Mouse (Mus musculus) heart, postnatal 14 days (tissue): ENCODE results near the gene Grip1. TPM values are rescaled to one million over a fixed set of nuclear protein-coding genes. Genes with fewer than 3 reads are reported as not detected.

Experiments used
- DNase-seq, 2 experiments: peaks; one replicate each; pipeline ENCODE4 v3.0.0; 2021 to 2022
- intact Hi-C: fragments of 180-260 bp; cut with DNase I; formaldehyde crosslinking; loops from one replicate; pipeline ENCODE4 v1.15.1; 2025
- total RNA-seq, 2 experiments: library from RNA; stranded (reverse); gene quantifications; 2 replicates each; pipeline ENCODE4 v1.2.3; 2021

Grip1 gene
- total RNA-seq, 2 experiments from 2014 or later, result 0.61 to 0.86 TPM

DNA sequence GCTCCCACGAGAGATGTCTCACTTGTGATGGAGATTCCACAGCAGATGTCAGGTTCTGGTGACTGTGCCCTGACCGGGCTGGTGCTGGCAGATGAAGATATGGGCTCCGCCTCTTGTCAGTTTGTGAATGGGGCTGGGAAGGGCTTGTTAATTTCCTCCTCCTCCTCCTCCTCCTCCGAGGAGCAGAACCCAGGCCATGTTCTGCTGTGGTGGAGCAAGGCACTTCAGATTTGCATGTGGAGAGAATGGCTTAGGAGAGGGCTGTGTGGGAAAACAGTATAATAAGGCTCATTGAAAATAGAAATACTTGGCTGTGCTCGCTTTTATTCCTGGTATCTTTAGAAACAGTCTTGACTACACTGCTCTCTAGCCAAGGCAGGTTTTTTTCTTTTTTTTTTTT lies 364.8 kb downstream of the Grip1 start:
- no peak for DNase-seq
- intact Hi-C loops, result no loop called here

DNA sequence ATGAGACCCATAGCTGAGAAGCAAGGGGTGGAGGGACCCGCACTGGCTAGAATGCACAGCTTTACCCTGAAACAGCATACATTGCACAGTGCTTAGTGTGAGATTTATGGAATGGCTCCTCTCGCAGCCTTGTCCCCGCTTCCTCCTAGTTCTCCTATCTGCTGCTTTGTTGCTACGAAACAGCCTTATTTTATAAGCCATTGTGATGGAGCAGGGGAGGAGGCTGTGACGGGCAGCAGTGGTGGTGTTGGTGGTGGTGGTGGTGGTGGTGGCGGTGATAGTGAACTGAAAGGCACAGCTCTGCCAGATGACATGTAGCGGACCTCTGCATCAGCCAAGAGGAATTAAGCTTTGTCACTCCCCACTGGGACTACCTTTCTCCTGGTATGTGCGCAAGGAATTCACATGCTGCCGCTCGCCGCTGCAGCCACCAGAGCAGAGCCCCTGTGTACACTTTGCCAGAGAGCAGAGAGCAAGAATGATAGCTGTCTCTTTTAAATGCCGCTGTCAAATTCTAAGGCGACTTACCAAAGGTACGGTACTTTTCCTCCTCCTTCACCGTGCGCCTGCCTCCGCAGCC lies 365.6 kb downstream of the Grip1 start:
- intact Hi-C loops, result no loop called here
- no peak for DNase-seq

DNA sequence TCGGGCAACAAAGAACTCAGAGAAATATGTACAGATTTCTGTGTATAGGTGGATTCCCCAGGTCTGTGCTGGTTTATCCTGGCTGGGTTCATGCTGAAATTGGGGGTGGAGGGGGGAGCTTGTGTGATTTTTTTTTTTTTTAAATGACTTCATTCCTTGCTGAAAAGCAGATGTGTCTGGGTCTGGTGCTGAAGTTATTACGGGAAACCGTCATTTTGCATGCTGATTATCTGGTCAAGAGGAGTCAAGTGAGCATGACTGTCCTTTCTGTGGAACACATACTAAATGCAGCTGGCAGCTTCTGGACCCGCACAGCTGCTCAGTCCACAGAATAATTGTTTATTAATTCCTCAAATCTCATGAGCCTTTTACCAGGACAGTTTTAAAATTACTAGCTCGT lies 366.1 kb downstream of the Grip1 start:
- intact Hi-C loops, result no loop called here
- DNase-seq, result no peak

DNA sequence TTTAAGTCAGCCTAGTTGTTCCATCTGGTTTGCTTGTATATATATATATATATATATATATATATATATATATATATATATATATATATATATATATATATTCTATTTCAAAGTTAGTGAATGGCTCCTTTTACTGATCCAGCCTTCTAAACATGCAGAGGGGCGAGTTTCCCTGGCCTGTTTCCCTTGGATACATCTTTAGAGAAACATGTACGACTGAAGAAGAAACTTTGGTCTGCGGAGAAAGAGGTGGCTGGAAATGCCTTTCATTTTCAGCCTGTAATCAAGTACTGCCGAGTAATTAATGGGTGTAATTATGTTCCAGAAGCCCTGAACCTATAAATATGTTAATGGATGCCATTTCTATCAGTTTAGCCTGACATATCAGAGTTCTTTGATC lies 366.8 kb downstream of the Grip1 start:
- DNase-seq, result no peak
- intact Hi-C loops, result no loop called here

GRCm38 (mm10) chr10:119823691-119824090 lies 370.1 kb downstream of the Grip1 start:
- DNase-seq, result no peak
- intact Hi-C loops, result no loop called here

GRCm38 (mm10) chr10:119824521-119824920 lies 370.9 kb downstream of the Grip1 start:
- intact Hi-C loops, result no loop called here
- DNase-seq, result no peak

DNA sequence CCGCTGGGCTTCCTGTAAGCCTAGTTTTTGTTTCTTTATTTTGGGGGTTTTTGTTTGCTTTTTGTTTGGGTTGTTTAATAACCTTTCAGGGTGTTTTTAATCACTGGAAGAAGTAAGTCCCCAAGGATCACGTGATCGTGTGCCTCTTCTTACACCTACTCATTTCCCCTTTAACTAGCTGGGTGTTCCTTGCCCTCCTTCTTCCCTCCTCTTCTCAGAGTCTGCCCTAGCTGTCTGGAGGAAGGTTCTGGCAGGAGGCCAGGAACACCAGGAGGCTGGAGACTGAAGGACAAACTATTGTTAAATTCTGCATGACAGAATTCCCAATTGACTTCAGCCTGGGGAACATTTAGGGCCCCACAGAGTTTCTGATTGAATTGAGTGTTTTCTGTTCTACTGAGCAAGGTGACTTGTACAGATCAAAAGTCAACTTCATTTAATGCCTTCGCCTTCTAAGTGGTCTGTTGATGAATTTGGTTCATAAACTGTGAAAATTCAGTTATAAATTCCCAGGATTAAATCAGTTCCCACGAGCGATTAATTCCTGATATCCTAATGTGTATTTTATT lies 376.8 kb downstream of the Grip1 start:
- peak; percentile 38 to 43 for DNase-seq
- intact Hi-C loops, result no loop called here

DNA sequence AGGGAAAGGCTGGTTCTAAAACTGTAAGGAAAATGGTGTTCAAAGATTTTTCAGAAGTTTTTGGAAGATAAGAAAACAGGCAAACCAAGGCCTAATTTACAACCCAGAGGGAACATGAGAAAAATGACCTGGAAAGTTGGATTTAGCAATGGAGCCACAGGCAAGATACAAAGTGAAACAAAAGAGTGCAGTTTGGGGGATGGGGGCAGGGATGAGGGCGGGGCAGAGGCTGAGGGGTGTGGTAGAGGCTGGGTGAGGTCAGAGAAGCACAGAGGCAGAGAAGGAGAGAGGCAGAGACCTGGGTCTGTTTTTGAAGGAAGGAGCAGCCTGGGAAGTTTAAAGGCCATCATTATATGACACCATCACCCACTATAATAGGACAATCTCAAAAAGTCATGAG lies 377.5 kb downstream of the Grip1 start:
- intact Hi-C loops, result no loop called here
- DNase-seq, result no peak

DNA sequence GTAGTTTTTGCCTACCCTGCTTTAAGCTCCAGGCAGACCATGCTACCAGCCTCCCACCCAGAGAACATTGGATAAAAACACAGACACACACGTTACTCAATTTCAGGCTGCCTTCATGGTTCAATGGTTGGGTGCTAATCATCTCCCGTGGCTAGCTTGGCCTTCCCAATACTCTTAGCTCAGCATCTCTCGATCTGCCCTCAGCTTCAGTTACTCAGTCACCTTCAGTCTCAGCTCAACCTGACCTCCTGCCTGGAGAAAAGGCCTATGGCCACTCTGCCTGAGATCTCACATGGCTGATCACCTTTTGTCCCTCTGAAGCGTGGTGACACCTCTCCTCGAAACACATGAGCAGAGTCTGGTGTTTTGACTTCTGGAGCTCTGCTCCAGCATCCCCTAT lies 379.7 kb downstream of the Grip1 start:
- intact Hi-C loops, result no loop called here

DNA sequence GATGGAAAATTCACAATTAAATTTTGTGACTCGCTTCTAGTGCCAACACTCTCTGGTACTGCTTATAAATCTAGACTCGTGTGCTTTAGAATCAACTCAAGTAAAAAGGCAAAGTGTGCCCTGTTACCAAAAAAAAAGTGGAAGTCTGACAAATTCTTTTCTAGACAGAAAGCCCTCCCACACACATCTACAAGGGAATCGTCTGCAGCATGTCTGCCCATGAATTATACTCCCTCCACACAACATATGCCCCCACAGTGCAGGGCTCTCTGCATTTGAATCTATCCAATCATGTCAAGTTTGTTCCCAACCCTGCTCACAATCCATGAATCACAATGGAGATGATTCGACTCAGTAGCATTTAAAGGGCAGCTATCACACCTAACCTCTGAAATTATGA lies 380.5 kb downstream of the Grip1 start:
- intact Hi-C loops, result no loop called here
- DNase-seq, result no peak

More for the DNA sequence above, 379.7 kb downstream of the Grip1 start:
- DNase-seq, result no peak

DNA sequence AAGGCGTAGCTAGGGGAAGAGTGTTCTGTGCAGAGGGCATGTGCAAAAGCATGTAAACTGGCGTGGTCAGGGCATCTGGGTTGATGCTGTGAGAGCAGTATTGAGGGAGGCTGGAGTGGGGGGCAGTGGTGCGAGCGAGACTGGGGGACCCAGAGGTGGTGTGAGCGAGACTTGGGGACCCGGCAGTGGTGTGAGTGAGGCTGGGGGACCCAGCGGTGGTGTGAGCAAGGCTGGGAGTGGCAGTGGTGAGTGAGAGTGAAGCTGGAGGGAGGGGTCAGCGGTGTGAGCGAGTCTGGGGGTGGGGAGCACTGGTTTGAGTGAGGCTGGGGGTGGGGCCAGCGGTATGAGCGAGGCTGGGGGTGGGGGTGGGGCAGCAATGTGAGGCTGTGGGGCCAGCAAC lies 386.0 kb downstream of the Grip1 start:
- no peak for DNase-seq
- intact Hi-C loops, result no loop called here

GRCm38 (mm10) chr10:119842004-119842403 lies 388.4 kb downstream of the Grip1 start:
- intact Hi-C loops, result no loop called here
- no peak for DNase-seq

- DNase-seq, result no peak
- intact Hi-C loops, result no loop called here
Observed at GRCm38 (mm10) chr10:119845705-119846410, 392.2 kb downstream of the Grip1 start.

DNA sequence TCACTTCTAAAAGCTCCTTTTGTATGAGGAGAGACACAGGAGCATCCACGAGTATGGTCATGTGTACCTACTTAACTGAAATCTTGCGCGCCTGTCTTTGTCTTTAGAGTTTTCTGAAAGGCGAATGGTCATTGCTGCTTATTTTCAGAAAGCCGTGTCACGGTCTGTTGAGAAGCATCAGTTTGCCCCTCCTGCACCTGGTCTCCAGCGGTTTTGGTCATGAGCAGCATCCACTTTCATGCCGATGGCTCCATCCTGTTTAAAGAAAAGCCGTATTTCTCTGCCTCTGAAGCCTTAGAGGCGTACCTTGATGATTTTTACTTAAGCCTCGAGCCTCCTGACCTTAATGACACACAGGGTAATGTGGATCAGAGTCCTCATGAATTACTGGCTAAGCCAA lies 398.0 kb downstream of the Grip1 start:
- intact Hi-C loops, result no loop called here
- no peak for DNase-seq

- intact Hi-C loops, result no loop called here
- no peak for DNase-seq
Observed at GRCm38 (mm10) chr10:119852582-119853135, 399.0 kb downstream of the Grip1 start.

- intact Hi-C loops, result no loop called here
- peak; percentile 11 to 39 for DNase-seq
Observed at GRCm38 (mm10) chr10:119867726-119868125, 414.1 kb downstream of the Grip1 start.

DNA sequence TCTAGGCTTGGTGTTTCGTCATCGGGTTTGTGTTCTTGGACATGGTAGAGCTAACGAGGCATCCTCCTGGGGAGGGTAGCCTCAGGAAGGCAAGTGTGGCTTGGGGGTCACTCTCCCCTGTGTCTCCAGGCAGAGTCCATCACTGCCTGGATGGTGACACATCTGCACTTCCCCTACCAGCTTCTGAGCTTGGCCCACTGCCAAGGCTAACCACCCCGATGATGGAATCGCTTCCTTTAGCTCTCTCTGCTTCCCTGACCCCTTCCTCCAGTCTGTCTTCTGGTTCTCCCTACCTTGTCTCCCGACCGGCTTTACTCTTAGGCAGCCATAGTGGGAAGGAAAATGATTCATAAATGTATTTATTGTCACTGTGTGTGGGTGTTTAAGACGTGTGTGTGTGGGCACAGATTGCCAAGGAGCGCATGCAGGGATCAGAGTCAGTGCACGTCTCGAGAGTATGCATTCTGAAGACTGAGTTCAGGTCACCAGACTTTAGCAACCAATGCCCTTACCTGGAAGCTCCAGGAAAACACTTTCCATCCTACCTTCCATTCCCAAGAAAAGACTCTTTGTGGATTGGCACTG lies 415.5 kb downstream of the Grip1 start:
- DNase-seq, result peak in 1 of 2 experiments; percentile 2
- intact Hi-C loops, result no loop called here

- no peak for DNase-seq
- intact Hi-C loops, result no loop called here
Observed at GRCm38 (mm10) chr10:119876721-119877120, 423.1 kb downstream of the Grip1 start.

GRCm38 (mm10) chr10:119878331-119878730 lies 424.7 kb downstream of the Grip1 start:
- no peak for DNase-seq
- intact Hi-C loops, result no loop called here

DNA sequence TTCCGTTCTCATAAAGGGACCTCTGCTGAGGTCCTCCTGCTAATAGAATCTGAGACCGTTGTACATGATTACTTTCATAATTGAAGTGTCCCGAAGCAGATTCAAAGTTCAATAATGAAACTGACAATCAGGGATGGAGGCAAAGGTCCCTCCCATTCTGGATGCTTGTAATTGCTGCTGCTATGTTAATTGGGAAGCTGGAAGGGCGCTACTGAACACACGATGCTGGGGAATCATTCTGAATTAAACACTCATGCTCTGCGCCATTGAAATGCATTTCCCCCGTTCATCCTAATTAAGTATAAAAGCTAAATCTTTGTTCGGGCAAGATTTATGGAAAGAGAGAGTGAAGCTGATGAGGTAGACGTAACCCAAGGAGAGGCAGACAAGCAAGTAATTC lies 431.0 kb downstream of the Grip1 start:
- intact Hi-C loops, result no loop called here

GRCm38 (mm10) chr10:119885563-119885962 lies 431.9 kb downstream of the Grip1 start:
- intact Hi-C loops, result loop anchor here (1.0 kb wide), 1 partner anchor 240 kb away; no protein-coding TSS in a partner anchor
- DNase-seq, result peak in 1 of 2 experiments; percentile 7

More for the DNA sequence above, 431.0 kb downstream of the Grip1 start:
- DNase-seq, result no peak
